Mouse (Mus musculus) neural tube, embryonic 12.5 days (tissue): ENCODE measurements around the gene Sertad2. TPM values are rescaled to one million over a fixed set of nuclear protein-coding genes. Genes with fewer than 3 reads are reported as not detected.

Experiments used
- ATAC-seq: fragments of 200-750 bp; cut with Nextera tagmentation; 2 replicates; pipeline ENCODE4 v1.8.0; 2017; ENCODE audit warnings: low read depth, mild to moderate bottlenecking, moderate TSS enrichment, moderate library complexity; ENCODE audit not compliant: low FRiP score
- H3K27ac ChIP-seq: fragments of 300-500 bp; sonication (generic); 2 replicates; pipeline ENCODE4 v1.5.1; 2016
- H3K27me3 ChIP-seq: fragments of 300-500 bp; sonication (generic); replicated peaks from 2 replicates; pipeline ENCODE4 v1.6.1; 2016; ENCODE audit warnings: mild to moderate bottlenecking
- H3K36me3 ChIP-seq: fragments of 300-500 bp; sonication (generic); 2 replicates; pipeline ENCODE4 v1.6.1; 2016; ENCODE audit warnings: mild to moderate bottlenecking
- H3K4me1 ChIP-seq: fragments of 300-500 bp; sonication (generic); 2 replicates; pipeline ENCODE4 v1.6.1; 2016
- H3K4me2 ChIP-seq: fragments of 300-500 bp; sonication (generic); replicated peaks from 2 replicates; pipeline ENCODE4 v1.6.1; 2016; ENCODE audit warnings: mild to moderate bottlenecking
- H3K4me3 ChIP-seq: fragments of 300-500 bp; sonication (generic); 2 replicates; pipeline ENCODE4 v1.5.1; 2016
- H3K9ac ChIP-seq: fragments of 300-500 bp; sonication (generic); 2 replicates; pipeline ENCODE4 v1.6.1; 2016; ENCODE audit warnings: mild to moderate bottlenecking
- H3K9me3 ChIP-seq: fragments of 300-500 bp; sonication (generic); 2 replicates; pipeline ENCODE4 v1.6.1; 2016; ENCODE audit warnings: mild to moderate bottlenecking
- WGBS: fragments of 180-500 bp; shearing (Covaris S2); methylation state at CpG from one replicate; pipeline ENCODE4 v1.1.7; 2016; 5-methylcytosine and 5-hydroxymethylcytosine counted together
- polyA plus RNA-seq: library from polyadenylated mRNA; unstranded; fragments of >200 nt; fragmentation: Nextera tagmentation; extraction: Ambion mirVana; gene quantifications from 2 replicates; pipeline ENCODE4 v1.2.1, GENCODE M21; 2016

Sertad2 gene
- polyA plus RNA-seq, 1 experiment from 2014 or later: 35.4 TPM

DNA sequence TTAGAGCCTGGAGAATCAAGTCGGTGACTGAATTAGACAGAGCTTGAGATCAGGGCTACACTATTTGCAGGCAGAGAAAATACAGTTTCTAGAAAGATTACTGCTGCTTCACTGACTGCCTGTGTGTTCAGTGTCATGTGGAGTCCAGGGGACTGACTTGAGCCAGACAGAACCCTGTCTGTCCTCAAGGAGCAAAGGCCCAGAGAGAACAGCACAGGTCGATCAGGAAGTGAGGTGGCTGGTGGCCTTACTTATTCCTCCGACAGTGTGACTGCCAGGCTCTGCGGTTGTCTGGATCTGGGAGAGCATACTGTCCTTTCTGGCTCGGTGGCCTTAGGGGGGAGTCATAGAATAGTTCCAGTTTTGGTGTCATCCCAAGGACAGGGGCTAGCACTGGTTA is 137.7 kb downstream of the Sertad2 start:
- no peak overlapping the region for H3K27ac ChIP-seq
- no peak overlapping the region for H3K4me3 ChIP-seq
- WGBS: 86% methylated on average over 5 of the region's 5 CpGs
- no peaks in the 10 kb centered on the region for H3K27me3 ChIP-seq
- no peaks in the 10 kb centered on the region for H3K9me3 ChIP-seq
- H3K9ac ChIP-seq: no peak overlapping the region
- H3K4me1 ChIP-seq: no peaks in the 10 kb centered on the region
- no peak for ATAC-seq
- peaks cover 4% of the 10 kb centered on the region; the same call in 1 of the 2 replicates for H3K36me3 ChIP-seq
- H3K4me2 ChIP-seq: no peak overlapping the region

DNA sequence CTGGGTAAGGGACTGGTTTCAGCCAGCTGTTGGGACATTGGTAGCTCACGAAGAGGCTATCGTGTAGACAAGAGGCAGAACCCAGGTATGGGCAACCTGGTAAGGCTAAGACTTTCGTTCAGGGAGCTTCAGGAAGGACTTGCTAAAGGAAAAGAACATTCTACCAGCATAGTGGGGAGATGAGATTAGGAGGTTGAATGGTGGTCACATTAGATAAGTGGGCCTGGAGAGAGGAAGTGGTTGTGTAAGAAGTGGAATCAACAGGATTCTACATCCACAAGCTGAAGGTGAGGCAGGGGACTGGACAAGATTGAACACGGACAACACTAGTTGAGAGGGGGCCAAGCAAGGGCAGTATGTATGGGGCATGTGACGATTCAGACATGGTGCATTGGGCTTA is 138.6 kb downstream of the Sertad2 start:
- ATAC-seq: no peak
- no peaks in the 10 kb centered on the region for H3K9me3 ChIP-seq
- 93% methylated on average over 5 of the region's 5 CpGs for WGBS
- H3K4me3 ChIP-seq: no peak overlapping the region
- H3K4me2 ChIP-seq: no peak overlapping the region
- no peak overlapping the region for H3K27ac ChIP-seq
- no peaks in the 10 kb centered on the region for H3K27me3 ChIP-seq
- H3K36me3 ChIP-seq: peaks cover 10% of the 10 kb centered on the region; the same call in 1 of the 2 replicates
- H3K9ac ChIP-seq: no peak overlapping the region
- no peaks in the 10 kb centered on the region for H3K4me1 ChIP-seq

DNA sequence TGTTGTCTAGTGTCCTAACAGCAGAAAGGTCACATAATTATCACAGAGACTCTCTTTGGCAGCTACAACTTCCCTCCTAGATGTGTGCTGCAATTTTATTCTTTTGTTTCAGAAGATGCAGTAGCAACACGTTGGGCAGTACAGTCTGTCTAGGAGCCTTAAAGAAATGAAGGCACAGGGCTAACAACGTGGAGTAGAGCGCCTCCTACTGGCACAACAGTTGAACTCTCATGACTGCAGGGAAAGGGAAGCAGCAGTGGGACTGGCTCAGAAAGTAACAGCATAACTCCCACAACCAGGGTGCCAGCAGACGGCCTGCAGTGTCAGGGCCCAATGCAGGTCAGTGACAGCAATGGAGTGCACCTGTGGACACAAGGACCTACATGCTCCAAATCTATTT is 147.9 kb downstream of the Sertad2 start:
- WGBS: 3% methylated on average over 4 of the region's 4 CpGs

More for the DNA sequence above, 147.9 kb downstream of the Sertad2 start:
- Histone ChIP-seq H3K9ac (no peak overlapping the region), H3K27ac (no peak overlapping the region), H3K4me2 (no peak overlapping the region), H3K36me3 (peaks cover 7% of the 10 kb centered on the region), H3K9me3 (no peaks in the 10 kb centered on the region), H3K4me1 (no peaks in the 10 kb centered on the region), H3K4me3 (no peak overlapping the region), H3K27me3 (no peaks in the 10 kb centered on the region)
- ATAC-seq: peak; percentile 78

Other genes starting within 250 kb of the Sertad2 start
- 25.9 and 27.8 TPM in 2 replicates for gene Slc1a4, start 210.5 kb upstream of the Sertad2 start, polyA plus RNA-seq
- gene Aftph, start 198.3 kb downstream of the Sertad2 start, polyA plus RNA-seq: 34.0 and 35.0 TPM in 2 replicates